Mouse (Mus musculus) G1E (cell line): ENCODE data around the gene Nbl1. TPM values are rescaled to one million over a fixed set of nuclear protein-coding genes. Genes with fewer than 3 reads are reported as not detected.

Experiments used
- ATAC-seq: 2 replicates; pipeline ENCODE4 v1.8.0; 2016; ENCODE audit warnings: mild to moderate bottlenecking; ENCODE audit not compliant: insufficient number of reproducible peaks, poor library complexity, low FRiP score, severe bottlenecking; ENCODE audit errors: extremely low read depth
- DNase-seq: peaks from one replicate; pipeline ENCODE4 v3.0.0; 2012; ENCODE audit warnings: low spot score
- H3K27me3 ChIP-seq: 2 replicates; pipeline ENCODE4 v1.6.1; 2012; ENCODE audit warnings: mild to moderate bottlenecking, low read length, inconsistent platforms; ENCODE audit not compliant: insufficient read depth
- H3K36me3 ChIP-seq: replicated peaks from 2 replicates; pipeline ENCODE3; 2012; ENCODE audit warnings: mild to moderate bottlenecking, inconsistent platforms
- H3K4me1 ChIP-seq: 2 replicates; pipeline ENCODE4 v1.6.1; 2012; ENCODE audit warnings: low read depth, low read length, inconsistent platforms, mixed read lengths; ENCODE audit not compliant: insufficient read depth
- H3K4me3 ChIP-seq: 2 replicates; pipeline ENCODE4 v1.5.1; 2012; ENCODE audit warnings: low read depth, mild to moderate bottlenecking, inconsistent platforms, low read length, moderate library complexity, mixed read lengths
- H3K9me3 ChIP-seq: replicated peaks from 2 replicates; pipeline ENCODE4 v1.6.1; 2012; ENCODE audit warnings: inconsistent platforms
- CTCF ChIP-seq: IDR thresholded peaks from 2 replicates; pipeline ENCODE4 v1.5.1; 2012; ENCODE audit warnings: low read depth, low read length, inconsistent platforms, mixed read lengths
- GATA1 ChIP-seq: IDR thresholded peaks from 2 replicates; pipeline ENCODE4 v1.6.1; 2012; ENCODE audit warnings: borderline replicate concordance, low read length, inconsistent platforms, mixed read lengths
- GATA2 ChIP-seq: IDR thresholded peaks from 2 replicates; pipeline ENCODE4 v1.6.1; 2012; ENCODE audit warnings: low read depth, low read length, inconsistent platforms, borderline replicate concordance
- POLR2AphosphoS5 ChIP-seq: IDR thresholded peaks from 2 replicates; pipeline ENCODE4 v1.6.1; 2012; ENCODE audit warnings: low read depth, low read length, inconsistent platforms; ENCODE audit not compliant: insufficient replicate concordance
- TAL1 ChIP-seq: conservative IDR thresholded peaks from 2 replicates; pipeline ENCODE4 v1.6.1; 2012; ENCODE audit warnings: low read depth, low read length, inconsistent platforms, mixed read lengths
- polyA plus RNA-seq: library from polyadenylated mRNA; stranded (reverse); fragments of >175 nt; gene quantifications from 2 replicates; pipeline ENCODE4 v1.2.3, GENCODE M21; 2012
- total RNA-seq, 2 experiments: library from RNA; stranded (forward) in 1 of 2; stranded (reverse) in 1 of 2; fragments of 200-1000 nt in 1 of 2; fragments of >200 nt in 1 of 2; fragmentation: Nextera tagmentation in 1 of 2; gene quantifications; 2 replicates each; pipeline ENCODE4 v1.2.3; 2014 to 2017

Gene Nbl1
- total and polyA plus RNA-seq, 3 experiments, result 0.05 to 0.11 TPM; not detected in 1

DNA sequence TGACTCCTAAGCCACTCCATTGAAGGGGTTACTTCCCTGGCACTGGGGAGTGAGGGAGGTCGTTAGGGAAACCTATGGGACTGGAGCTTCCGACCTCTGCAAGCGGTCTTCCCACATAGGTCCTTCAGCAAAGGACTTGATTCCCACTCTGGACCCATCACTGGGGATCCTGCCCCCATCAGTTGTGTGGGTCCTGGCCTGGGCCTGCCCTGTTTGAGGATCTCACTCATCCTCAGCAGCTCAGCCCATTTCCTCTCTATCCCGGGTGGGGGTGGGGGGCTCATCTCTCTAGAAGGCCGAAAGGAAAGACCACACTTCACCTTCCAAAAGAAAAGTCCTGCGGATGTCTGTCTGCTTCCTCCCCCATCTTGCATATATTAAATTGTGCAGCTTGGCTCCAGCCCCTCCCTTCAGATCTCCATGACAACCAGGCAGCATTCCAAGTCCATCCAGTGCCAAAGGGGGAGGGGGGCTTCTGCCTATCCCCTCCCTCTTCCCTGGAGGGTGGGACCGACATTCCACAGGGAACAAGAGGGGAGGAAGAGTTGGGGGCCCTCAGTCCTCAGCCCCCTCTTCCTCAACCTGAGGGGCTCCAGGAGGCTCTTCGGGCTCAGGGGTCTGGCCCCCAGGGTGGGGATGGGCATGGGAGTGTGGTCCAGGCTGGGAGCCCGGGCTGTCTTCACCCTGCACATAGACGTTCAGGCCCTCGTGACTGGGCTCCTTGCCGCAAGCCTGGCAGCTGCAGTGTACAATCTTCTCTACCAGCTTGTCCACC is 9.8 kb downstream of the Nbl1 start:
- TF ChIP-seq TAL1, result no peak
- no peak for TF ChIP-seq POLR2AphosphoS5
- no peak for TF ChIP-seq GATA2
- no peak for TF ChIP-seq GATA1
- DNase-seq, result no peak
- H3K27me3 ChIP-seq, result peaks cover 50% of the 10 kb centered on the region

GRCm38 (mm10) chr4:139081270-139081931 is 11.4 kb downstream of the Nbl1 start:
- Histone ChIP-seq H3K36me3 (no peaks in the 10 kb centered on the region), H3K9me3 (no peaks in the 10 kb centered on the region), H3K4me1 (peaks cover 15% of the 10 kb centered on the region), H3K4me3 (no peak overlapping the region), H3K27me3 (peaks cover 44% of the 10 kb centered on the region)
- DNase-seq, result no peak
- ATAC-seq, result no peak
- no peak for TF ChIP-seq TAL1
- TF ChIP-seq GATA2, result no peak
- TF ChIP-seq GATA1, result no peak
- TF ChIP-seq CTCF, result no peak
- TF ChIP-seq POLR2AphosphoS5, result no peak

More for the DNA sequence above, 9.8 kb downstream of the Nbl1 start:
- no peak for ATAC-seq
- Histone ChIP-seq H3K36me3 (no peaks in the 10 kb centered on the region), H3K4me3 (no peak overlapping the region), H3K4me1 (peaks cover 12% of the 10 kb centered on the region), H3K9me3 (no peaks in the 10 kb centered on the region)

GRCm38 (mm10) chr4:139080259-139080658 is 12.5 kb downstream of the Nbl1 start:
- Histone ChIP-seq H3K27me3 (peaks cover 42% of the 10 kb centered on the region), H3K36me3 (no peaks in the 10 kb centered on the region), H3K9me3 (no peaks in the 10 kb centered on the region; the same call in 1 of the 2 replicates), H3K4me3 (no peak overlapping the region), H3K4me1 (peaks cover 13% of the 10 kb centered on the region)
- ATAC-seq (no peak), DNase-seq (no peak)
- no peak for TF ChIP-seq GATA1
- TF ChIP-seq CTCF, result no peak
- TF ChIP-seq POLR2AphosphoS5, result no peak
- TF ChIP-seq TAL1, result no peak
- TF ChIP-seq GATA2, result no peak

- no peak for ATAC-seq
- Histone ChIP-seq H3K4me1 (peaks cover 11% of the 10 kb centered on the region), H3K27me3 (peaks cover 37% of the 10 kb centered on the region), H3K36me3 (no peaks in the 10 kb centered on the region), H3K9me3 (peaks cover 1% of the 10 kb centered on the region), H3K4me3 (no peak overlapping the region)
- DNase-seq, result no peak
- TF ChIP-seq GATA2 (no peak), POLR2AphosphoS5 (no peak), TAL1 (no peak), CTCF (no peak), GATA1 (no peak)
These were observed 13.4 kb downstream of the Nbl1 start for GRCm38 (mm10) chr4:139079439-139079838.

DNA sequence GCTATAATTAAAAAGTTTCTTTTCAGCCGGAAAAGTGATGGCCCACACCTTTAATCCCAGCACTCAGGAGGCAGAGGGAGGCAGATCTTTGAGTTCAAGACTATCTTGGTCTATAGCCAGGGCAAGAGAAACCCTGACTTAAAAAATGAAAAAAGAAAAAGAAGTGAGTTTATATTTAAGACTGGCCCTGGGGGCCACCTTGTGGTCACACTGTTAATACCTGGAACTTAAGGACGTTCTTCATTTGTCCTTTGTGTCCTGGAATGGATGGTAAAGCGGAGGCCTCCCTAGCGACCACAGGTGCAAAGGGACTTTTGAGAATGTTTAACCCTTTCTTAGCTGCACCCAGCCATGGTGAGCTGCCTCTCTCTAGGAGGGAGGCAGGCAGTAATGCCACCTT is 14.1 kb downstream of the Nbl1 start:
- Histone ChIP-seq H3K9me3 (peaks cover 6% of the 10 kb centered on the region), H3K27me3 (peaks cover 43% of the 10 kb centered on the region), H3K36me3 (no peaks in the 10 kb centered on the region), H3K4me3 (no peak overlapping the region), H3K4me1 (peaks cover 11% of the 10 kb centered on the region)
- TF ChIP-seq CTCF, result no peak
- no peak for TF ChIP-seq GATA2
- TF ChIP-seq GATA1, result no peak
- no peak for TF ChIP-seq POLR2AphosphoS5
- no peak for TF ChIP-seq TAL1
- no peak for DNase-seq
- ATAC-seq, result 0 out of 2 replicates have a peak, but pooled peaks have one; percentile 34

DNA sequence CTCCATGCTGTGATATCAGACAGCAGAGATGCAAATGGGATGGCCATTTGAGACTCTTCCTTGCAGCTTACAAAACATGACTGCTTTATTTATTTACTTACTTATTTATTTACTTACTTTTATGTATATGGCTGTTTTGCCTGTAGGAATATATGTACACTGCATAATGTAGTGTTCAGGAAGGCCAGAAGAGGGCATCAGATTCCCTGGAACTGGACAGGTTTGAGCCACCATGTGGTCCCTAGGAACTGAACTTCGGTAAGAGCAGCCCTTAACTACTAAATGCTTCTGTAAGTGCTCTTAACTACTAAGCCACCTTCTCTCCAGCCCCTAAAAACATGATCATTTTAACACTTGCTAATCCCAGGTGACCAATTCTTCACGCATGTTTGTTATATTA is 14.5 kb downstream of the Nbl1 start:
- no peak for DNase-seq
- Histone ChIP-seq H3K9me3 (peaks cover 6% of the 10 kb centered on the region), H3K4me1 (peaks cover 11% of the 10 kb centered on the region), H3K36me3 (no peaks in the 10 kb centered on the region), H3K4me3 (no peak overlapping the region), H3K27me3 (peaks cover 41% of the 10 kb centered on the region)
- peak; percentile 33; the same call in 1 of the 2 replicates for TF ChIP-seq CTCF
- no peak for TF ChIP-seq GATA1
- ATAC-seq, result 0 out of 2 replicates have a peak, but pooled peaks have one; percentile 28
